In genomic region chr12:116389868-116390267, GRCm38 (mm10) we compare ENCODE assay signal across 15 mouse cellular contexts.
"Had no signal": no experiment of that assay in that cellular context is flagged by ENCODE, and none has a peak within 500 bp of the region (broad histone marks: within the 10 kb centered on the region; RNA-seq: fewer than 3 reads in every experiment).

No protein-coding gene starts in this region.

- H3K4me3 ChIP-seq: limb, embryonic 15.5 days; liver, embryonic 12.5 days; midbrain, embryonic 15.5 days; neural tube, embryonic 12.5 days had no signal

- H3K9ac ChIP-seq: limb, embryonic 15.5 days; liver, embryonic 12.5 days; lung, embryonic 14.5 days; midbrain, embryonic 15.5 days; neural tube, embryonic 12.5 days had no signal

- DNase-seq: kidney, postnatal 36 days; layer of hippocampus, adult 9-11 months; layer of hippocampus, postnatal 36 days; lung, embryonic 14.5 days; lung, postnatal 10 days; lung, postnatal 4 days; right cerebral cortex, postnatal 4 days; spleen, adult 18-20 months; thymus, adult 18-20 months; thymus, postnatal 14 days had no signal

- ATAC-seq: liver, embryonic 12.5 days; midbrain, embryonic 15.5 days had no signal

- H3K4me2 ChIP-seq: limb, embryonic 15.5 days; liver, embryonic 12.5 days; lung, embryonic 14.5 days; midbrain, embryonic 11.5 days; midbrain, embryonic 15.5 days; neural tube, embryonic 12.5 days had no signal

- H3K27ac ChIP-seq: limb, embryonic 15.5 days; liver, embryonic 12.5 days; midbrain, embryonic 15.5 days; neural tube, embryonic 12.5 days had no signal

- H3K27me3 ChIP-seq: limb, embryonic 15.5 days; liver, embryonic 12.5 days; midbrain, embryonic 15.5 days; neural tube, embryonic 12.5 days had no signal

- H3K9me3 ChIP-seq: limb, embryonic 15.5 days; liver, embryonic 12.5 days; midbrain, embryonic 15.5 days; neural tube, embryonic 12.5 days had no signal

- H3K36me3 ChIP-seq: limb, embryonic 15.5 days; liver, embryonic 12.5 days; midbrain, embryonic 15.5 days; neural tube, embryonic 12.5 days had no signal

- H3K4me1 ChIP-seq: limb, embryonic 15.5 days; liver, embryonic 12.5 days; midbrain, embryonic 15.5 days; neural tube, embryonic 12.5 days had no signal
